Mouse (Mus musculus) G1E (cell line): Measurements from ENCODE around the gene Rpn1. TPM values are rescaled to one million over a fixed set of nuclear protein-coding genes. Genes with fewer than 3 reads are reported as not detected.
A peak's percentile ranks its signal among the peaks of the same experiment; 100 is the strongest.

Experiments
- ATAC-seq: 2 replicates; pipeline ENCODE4 v1.8.0; 2016; ENCODE audit warnings: mild to moderate bottlenecking; ENCODE audit not compliant: insufficient number of reproducible peaks, poor library complexity, low FRiP score, severe bottlenecking; ENCODE audit errors: extremely low read depth
- DNase-seq: peaks from one replicate; pipeline ENCODE4 v3.0.0; 2012; ENCODE audit warnings: low spot score
- H3K27me3 ChIP-seq: 2 replicates; pipeline ENCODE4 v1.6.1; 2012; ENCODE audit warnings: mild to moderate bottlenecking, low read length, inconsistent platforms; ENCODE audit not compliant: insufficient read depth
- H3K36me3 ChIP-seq: replicated peaks from 2 replicates; pipeline ENCODE3; 2012; ENCODE audit warnings: mild to moderate bottlenecking, inconsistent platforms
- H3K4me1 ChIP-seq: 2 replicates; pipeline ENCODE4 v1.6.1; 2012; ENCODE audit warnings: low read depth, low read length, inconsistent platforms, mixed read lengths; ENCODE audit not compliant: insufficient read depth
- H3K4me3 ChIP-seq: 2 replicates; pipeline ENCODE4 v1.5.1; 2012; ENCODE audit warnings: low read depth, mild to moderate bottlenecking, inconsistent platforms, low read length, moderate library complexity, mixed read lengths
- H3K9me3 ChIP-seq: replicated peaks from 2 replicates; pipeline ENCODE4 v1.6.1; 2012; ENCODE audit warnings: inconsistent platforms
- CTCF ChIP-seq: IDR thresholded peaks from 2 replicates; pipeline ENCODE4 v1.5.1; 2012; ENCODE audit warnings: low read depth, low read length, inconsistent platforms, mixed read lengths
- GATA1 ChIP-seq: IDR thresholded peaks from 2 replicates; pipeline ENCODE4 v1.6.1; 2012; ENCODE audit warnings: borderline replicate concordance, low read length, inconsistent platforms, mixed read lengths
- GATA2 ChIP-seq: IDR thresholded peaks from 2 replicates; pipeline ENCODE4 v1.6.1; 2012; ENCODE audit warnings: low read depth, low read length, inconsistent platforms, borderline replicate concordance
- POLR2AphosphoS5 ChIP-seq: IDR thresholded peaks from 2 replicates; pipeline ENCODE4 v1.6.1; 2012; ENCODE audit warnings: low read depth, low read length, inconsistent platforms; ENCODE audit not compliant: insufficient replicate concordance
- TAL1 ChIP-seq: conservative IDR thresholded peaks from 2 replicates; pipeline ENCODE4 v1.6.1; 2012; ENCODE audit warnings: low read depth, low read length, inconsistent platforms, mixed read lengths
- polyA plus RNA-seq: library from polyadenylated mRNA; stranded (reverse); fragments of >175 nt; gene quantifications from 2 replicates; pipeline ENCODE4 v1.2.3, GENCODE M21; 2012
- total RNA-seq, 2 experiments: library from RNA; stranded (forward) in 1 of 2; stranded (reverse) in 1 of 2; fragments of 200-1000 nt in 1 of 2; fragments of >200 nt in 1 of 2; fragmentation: Nextera tagmentation in 1 of 2; gene quantifications; 2 replicates each; pipeline ENCODE4 v1.2.3; 2014 to 2017

Rpn1 gene
- total and polyA plus RNA-seq, 3 experiments = 44.5 to 164 (median 156) TPM

GRCm38 (mm10) chr6:88151335-88151734 is 67.1 kb downstream of the Rpn1 start:
- TF ChIP-seq GATA1 (no peak), CTCF (0 out of 2 replicates have a peak, but pooled peaks have one; percentile 9), GATA2 (no peak)
- Histone ChIP-seq H3K4me3 (no peak overlapping the region), H3K27me3 (peaks cover 4% of the 10 kb centered on the region; the same call in 1 of the 2 replicates), H3K36me3 (peaks cover 62% of the 10 kb centered on the region), H3K4me1 (peaks cover 9% of the 10 kb centered on the region; the same call in 1 of the 2 replicates), H3K9me3 (no peaks in the 10 kb centered on the region)
- no peak for ATAC-seq
- DNase-seq = no peak

- H3K9me3 ChIP-seq = no peaks in the 10 kb centered on the region
- peaks cover 59% of the 10 kb centered on the region for H3K36me3 ChIP-seq
- TF ChIP-seq POLR2AphosphoS5 = no peak
- no peak for TF ChIP-seq TAL1
- peaks cover 9% of the 10 kb centered on the region; the same call in 1 of the 2 replicates for H3K4me1 ChIP-seq
- H3K27me3 ChIP-seq = peaks cover 4% of the 10 kb centered on the region; the same call in 1 of the 2 replicates
- DNase-seq (no peak), ATAC-seq (no peak)
- H3K4me3 ChIP-seq = no peak overlapping the region
Observed at GRCm38 (mm10) chr6:88152127-88152705, 67.9 kb downstream of the Rpn1 start.

DNA sequence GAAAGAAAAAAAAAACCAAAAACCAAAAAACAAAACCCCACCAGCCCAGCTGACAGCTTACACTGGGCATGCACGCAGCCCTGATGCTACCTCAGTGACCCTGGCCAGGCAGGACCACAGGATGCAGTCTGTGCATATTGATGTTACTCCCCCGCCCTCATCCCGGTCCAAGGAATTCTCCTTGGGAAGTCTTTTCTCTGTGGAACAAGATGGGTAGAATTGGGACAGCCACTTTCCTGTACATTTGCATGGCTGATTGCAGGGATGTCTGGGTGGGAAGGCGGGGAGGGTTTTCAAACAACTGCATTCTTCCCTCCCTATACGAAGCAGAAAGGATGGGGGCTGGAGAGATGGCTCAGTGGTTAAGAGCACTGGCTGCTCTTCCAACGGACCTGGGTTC is 68.7 kb downstream of the Rpn1 start:
- ATAC-seq = no peak
- no peaks in the 10 kb centered on the region for H3K27me3 ChIP-seq

More for the DNA sequence above, 68.7 kb downstream of the Rpn1 start:
- TF ChIP-seq GATA2 = no peak
- TF ChIP-seq GATA1 = no peak
- TF ChIP-seq TAL1 = no peak
- no peak for TF ChIP-seq CTCF
- TF ChIP-seq POLR2AphosphoS5 = no peak
- H3K9me3 ChIP-seq = no peaks in the 10 kb centered on the region
- H3K4me3 ChIP-seq = no peak overlapping the region
- peaks cover 61% of the 10 kb centered on the region for H3K36me3 ChIP-seq
- no peak for DNase-seq
- H3K4me1 ChIP-seq = peaks cover 9% of the 10 kb centered on the region; the same call in 1 of the 2 replicates

Other genes with a start within 250 kb of the Rpn1 start
- gene Gm45140, start 248.7 kb upstream of the Rpn1 start, total RNA-seq (2014; fragmentation: Nextera tagmentation) = 10.5 and 12.1 TPM in 2 replicates
- 17.5 and 19.5 TPM in 2 replicates for gene Gm45140, start 248.7 kb upstream of the Rpn1 start, total RNA-seq (2017)
- 9.0 and 13.8 TPM in 2 replicates for gene Gm45140, start 248.7 kb upstream of the Rpn1 start, polyA plus RNA-seq
- gene Isy1, start 245.7 kb upstream of the Rpn1 start, total RNA-seq (2014; fragmentation: Nextera tagmentation) = 46.7 and 53.5 TPM in 2 replicates
- 62.5 and 65.2 TPM in 2 replicates for gene Isy1, start 245.7 kb upstream of the Rpn1 start, total RNA-seq (2017)
- 46.2 and 54.9 TPM in 2 replicates for gene Isy1, start 245.7 kb upstream of the Rpn1 start, polyA plus RNA-seq
- gene Cnbp, start 233.4 kb upstream of the Rpn1 start, total RNA-seq (2014; fragmentation: Nextera tagmentation) = 679 and 832 TPM in 2 replicates
- 948 and 1,031 TPM in 2 replicates for gene Cnbp, start 233.4 kb upstream of the Rpn1 start, total RNA-seq (2017)
- 124 and 135 TPM in 2 replicates for gene Cnbp, start 233.4 kb upstream of the Rpn1 start, polyA plus RNA-seq
- 53.7 and 61.5 TPM in 2 replicates for gene Copg1, start 196.7 kb upstream of the Rpn1 start, total RNA-seq (2014; fragmentation: Nextera tagmentation)
- gene Copg1, start 196.7 kb upstream of the Rpn1 start, total RNA-seq (2017) = 73.3 and 81.9 TPM in 2 replicates
- 16.1 and 45.2 TPM in 2 replicates for gene Copg1, start 196.7 kb upstream of the Rpn1 start, polyA plus RNA-seq
- 19.8 and 32.3 TPM in 2 replicates for gene Hmces, start 170.5 kb upstream of the Rpn1 start, total RNA-seq (2014; fragmentation: Nextera tagmentation)
- 31.3 and 31.4 TPM in 2 replicates for gene Hmces, start 170.5 kb upstream of the Rpn1 start, total RNA-seq (2017)
- 20.0 and 23.7 TPM in 2 replicates for gene Hmces, start 170.5 kb upstream of the Rpn1 start, polyA plus RNA-seq
- gene H1fx, start 102.8 kb upstream of the Rpn1 start, total RNA-seq (2014; fragmentation: Nextera tagmentation) = not detected in 2 replicates
- not detected in 2 replicates for gene H1fx, start 102.8 kb upstream of the Rpn1 start, total RNA-seq (2017)
- not detected in 2 replicates for gene H1fx, start 102.8 kb upstream of the Rpn1 start, polyA plus RNA-seq
- 419 and 473 TPM in 2 replicates for gene Rab7, start 39.2 kb upstream of the Rpn1 start, total RNA-seq (2014; fragmentation: Nextera tagmentation)
- 80.7 and 101 TPM in 2 replicates for gene Rab7, start 39.2 kb upstream of the Rpn1 start, total RNA-seq (2017)
- 89.5 and 89.9 TPM in 2 replicates for gene Rab7, start 39.2 kb upstream of the Rpn1 start, polyA plus RNA-seq
- 264 and 265 TPM in 2 replicates for gene Gata2, start 109.4 kb downstream of the Rpn1 start, total RNA-seq (2014; fragmentation: Nextera tagmentation)
- gene Gata2, start 109.4 kb downstream of the Rpn1 start, total RNA-seq (2017) = 127 and 145 TPM in 2 replicates
- 1,748 and 2,211 TPM in 2 replicates for gene Gata2, start 109.4 kb downstream of the Rpn1 start, polyA plus RNA-seq
- not detected in 2 replicates for gene Dnajb8, start 137.8 kb downstream of the Rpn1 start, total RNA-seq (2014; fragmentation: Nextera tagmentation)
- gene Dnajb8, start 137.8 kb downstream of the Rpn1 start, total RNA-seq (2017) = 0.11 TPM in 1 of 2 replicates, not detected in the other
- gene Dnajb8, start 137.8 kb downstream of the Rpn1 start, polyA plus RNA-seq = not detected in 2 replicates